Mouse (Mus musculus): Measurements from ENCODE around the gene Hivep3.

The Hivep3 gene

GRCm38 (mm10) chr4:119975242-119975641 lies 241.7 kb downstream of the Hivep3 start:
- in situ Hi-C loops (cut with MboI, MseI), result no loop called here

GRCm38 (mm10) chr4:119975822-119976221 lies 242.2 kb downstream of the Hivep3 start:
- in situ Hi-C loops (cut with MboI, MseI), result no loop called here

DNA sequence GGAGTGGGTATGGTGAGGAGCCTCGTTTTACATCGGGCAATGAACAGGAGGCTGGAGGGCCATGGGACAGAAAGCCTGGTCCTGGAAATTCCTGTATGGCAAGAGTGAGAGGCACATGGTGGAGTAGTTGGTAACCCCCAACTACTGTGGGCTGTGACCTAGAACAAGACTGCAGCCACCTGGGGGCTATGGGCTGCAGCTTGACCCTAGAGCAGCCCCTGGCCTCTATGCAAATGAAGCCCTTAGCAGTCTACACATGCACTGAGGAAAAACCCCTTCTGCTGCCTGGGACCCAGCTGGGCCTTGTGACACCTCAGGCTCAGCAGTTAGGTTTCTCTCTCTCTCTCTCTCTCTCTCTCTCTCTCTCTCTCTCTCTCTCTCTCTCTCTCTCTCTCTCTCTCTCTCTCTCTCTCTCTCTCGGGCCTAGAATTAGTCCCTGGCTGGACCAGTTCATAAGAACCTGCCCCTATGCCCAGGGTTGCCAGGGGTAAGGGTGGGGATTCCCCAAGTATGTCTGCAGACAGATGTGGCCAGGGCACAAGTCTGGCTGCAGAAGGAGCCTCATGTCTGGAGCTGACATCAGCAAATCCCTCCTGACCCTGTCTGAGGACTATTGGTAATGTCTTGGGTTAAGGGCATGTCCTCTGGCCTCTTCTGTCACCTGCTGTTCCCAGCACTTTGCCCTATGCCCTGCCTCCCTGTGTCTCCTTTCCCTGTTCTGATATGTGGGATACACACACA lies 243.0 kb downstream of the Hivep3 start:
- in situ Hi-C loops (cut with MboI, MseI), result no loop called here

DNA sequence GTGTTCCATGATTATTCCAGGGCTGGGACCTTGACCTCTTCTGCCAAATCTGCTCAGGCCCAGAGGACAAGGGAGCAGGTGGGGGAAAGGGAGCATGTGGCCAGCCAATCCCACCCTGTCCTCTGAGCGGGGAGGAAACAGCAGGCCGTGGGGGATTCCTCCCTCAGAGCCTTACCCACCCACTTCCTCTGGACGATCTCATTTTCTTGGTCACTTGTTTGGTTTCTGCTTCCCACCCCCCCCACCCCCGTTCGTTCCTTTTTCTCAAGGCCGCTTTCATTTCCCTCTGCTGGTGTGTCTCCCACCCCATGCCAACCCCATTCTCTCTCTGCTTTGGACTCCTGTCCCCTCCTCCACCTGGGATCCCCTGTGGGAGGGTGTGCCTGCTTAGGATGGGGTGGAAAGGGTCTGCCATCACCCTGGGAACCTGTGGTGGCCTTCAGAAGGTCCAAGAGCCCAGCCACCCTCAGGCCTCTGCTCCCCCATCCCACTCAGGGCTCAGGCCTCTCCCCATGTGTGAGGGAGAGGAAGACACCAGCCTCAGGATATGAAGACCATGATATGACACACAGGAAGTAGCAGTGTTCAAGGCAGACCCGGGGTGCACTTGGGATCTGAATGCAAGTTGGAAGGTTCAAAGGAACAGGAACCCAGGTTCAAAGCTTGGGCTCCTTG lies 244.4 kb downstream of the Hivep3 start:
- in situ Hi-C loops (cut with MboI, MseI), result no loop called here

DNA sequence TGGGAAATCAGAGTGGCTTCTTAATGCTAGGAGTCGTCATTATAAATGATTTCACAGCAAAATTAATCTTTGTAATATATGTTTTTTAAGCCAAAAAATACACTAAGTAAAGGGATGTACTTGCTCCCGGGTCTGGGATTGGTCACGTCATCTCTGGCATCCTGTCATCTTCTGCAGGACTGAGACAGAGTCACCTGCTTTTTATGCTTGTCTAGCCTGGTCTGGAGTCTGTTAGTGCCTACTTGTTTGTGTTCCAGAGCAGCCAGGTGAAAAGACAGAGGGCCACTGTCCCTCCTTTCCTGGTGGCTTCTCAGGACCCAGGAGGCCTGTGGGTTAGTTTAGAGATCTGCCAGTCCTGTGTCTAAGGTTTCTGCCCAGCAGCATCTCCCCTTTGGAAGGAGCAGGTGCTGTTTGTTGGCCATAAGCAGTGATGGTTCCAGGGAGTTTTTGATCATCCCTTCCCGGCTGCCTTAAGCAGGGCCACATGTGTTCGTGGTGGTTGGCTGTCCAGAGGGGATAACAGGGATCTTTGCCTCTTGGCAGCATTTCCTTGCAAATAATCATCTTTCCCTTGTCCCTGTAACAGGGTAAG lies 245.8 kb downstream of the Hivep3 start:
- in situ Hi-C loops (cut with MboI, MseI), result no loop called here

DNA sequence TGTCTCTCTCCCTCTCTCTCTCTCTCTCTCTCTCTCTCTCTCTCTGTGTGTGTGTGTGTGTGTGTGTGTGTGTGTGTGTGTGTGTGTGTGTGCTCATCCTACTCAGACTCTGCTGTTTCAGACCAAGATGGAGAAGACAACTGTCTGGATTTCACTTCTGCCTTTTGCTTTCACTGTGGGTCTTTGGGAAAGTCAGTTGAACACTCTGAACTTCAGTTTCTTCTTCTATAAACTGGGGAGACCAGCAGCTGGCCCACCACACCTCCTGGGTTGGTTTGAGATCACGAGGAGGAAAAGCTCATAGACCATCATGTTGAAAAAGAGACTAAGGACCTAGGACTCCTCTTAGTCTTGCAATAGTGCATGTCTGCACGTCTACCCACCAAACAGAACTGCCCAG lies 246.3 kb downstream of the Hivep3 start:
- in situ Hi-C loops (cut with MboI, MseI), result no loop called here

- in situ Hi-C loops (cut with MboI, MseI), result no loop called here
Measured at GRCm38 (mm10) chr4:119981047-119981720, 247.6 kb downstream of the Hivep3 start.

- in situ Hi-C loops (cut with MboI, MseI), result no loop called here
Measured at GRCm38 (mm10) chr4:119986065-119986464, 252.5 kb downstream of the Hivep3 start.

- in situ Hi-C loops (cut with MboI, MseI), result no loop called here
Measured at GRCm38 (mm10) chr4:119986580-119987291, 253.2 kb downstream of the Hivep3 start.

DNA sequence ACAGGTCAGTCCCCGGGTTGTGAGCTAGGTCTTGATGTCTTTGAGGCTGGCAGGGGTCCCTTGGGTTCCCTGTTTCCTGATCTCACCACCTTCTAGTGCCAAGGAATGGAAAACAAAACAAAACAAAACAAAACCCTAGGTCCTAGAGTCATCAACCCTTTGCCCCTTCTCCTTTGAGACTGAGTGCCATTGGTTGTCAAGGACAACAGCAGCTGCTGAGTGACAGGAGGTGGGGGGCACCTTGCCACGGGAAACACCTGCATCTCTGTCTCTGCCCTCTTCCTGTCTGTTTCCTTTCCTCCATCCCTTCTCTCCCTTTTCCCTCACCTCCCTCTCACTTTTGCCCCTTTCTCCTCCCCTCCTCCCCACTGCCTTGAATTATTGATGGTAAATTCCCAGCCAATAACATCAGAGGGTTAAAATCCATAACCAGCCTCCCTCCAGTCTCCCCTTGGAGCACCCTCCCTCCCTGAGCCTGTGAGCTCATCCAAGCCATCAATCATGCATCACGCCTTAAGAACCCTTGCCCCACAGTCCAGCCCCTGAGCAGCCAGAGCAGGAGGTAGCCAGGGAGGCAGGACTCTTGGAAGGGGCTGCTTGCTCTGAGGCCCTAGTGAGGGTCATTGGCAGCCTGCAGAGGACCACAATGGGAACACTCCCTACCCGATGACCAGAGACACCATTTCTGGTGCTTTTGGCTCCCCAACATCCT lies 253.9 kb downstream of the Hivep3 start:
- in situ Hi-C loops (cut with MboI, MseI), result no loop called here

DNA sequence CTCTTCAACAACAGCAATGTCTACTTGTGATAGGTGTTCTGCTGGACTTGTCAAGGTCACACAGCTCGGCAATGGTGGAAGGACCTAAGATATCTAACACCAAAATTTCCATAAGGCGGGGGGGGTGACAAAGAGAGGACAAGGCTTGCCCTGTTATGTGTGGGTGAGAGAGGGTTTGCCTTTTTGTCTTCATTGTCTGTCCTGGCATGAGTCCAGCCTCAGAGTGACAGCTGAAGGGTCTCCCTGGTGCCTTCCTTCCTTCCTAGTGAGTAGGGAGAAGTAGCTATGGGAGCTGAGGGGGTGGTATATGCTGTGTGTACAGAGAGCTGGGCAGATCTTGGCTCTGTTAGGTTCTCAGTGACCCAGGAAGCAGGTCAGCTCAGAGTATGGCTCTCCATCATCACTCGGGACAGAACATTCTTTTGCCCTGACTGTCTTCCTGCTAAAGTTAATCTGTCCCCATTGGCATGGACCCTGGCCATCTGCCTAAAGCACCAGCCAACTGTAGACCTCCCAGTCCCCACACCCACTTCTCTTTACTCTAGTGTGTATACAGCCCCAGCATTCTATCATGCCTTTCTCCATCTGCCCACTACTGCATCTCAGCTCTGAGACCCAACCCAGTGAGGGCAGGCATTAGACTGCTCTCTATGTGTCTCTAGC lies 255.6 kb downstream of the Hivep3 start:
- in situ Hi-C loops (cut with MboI, MseI), result no loop called here

DNA sequence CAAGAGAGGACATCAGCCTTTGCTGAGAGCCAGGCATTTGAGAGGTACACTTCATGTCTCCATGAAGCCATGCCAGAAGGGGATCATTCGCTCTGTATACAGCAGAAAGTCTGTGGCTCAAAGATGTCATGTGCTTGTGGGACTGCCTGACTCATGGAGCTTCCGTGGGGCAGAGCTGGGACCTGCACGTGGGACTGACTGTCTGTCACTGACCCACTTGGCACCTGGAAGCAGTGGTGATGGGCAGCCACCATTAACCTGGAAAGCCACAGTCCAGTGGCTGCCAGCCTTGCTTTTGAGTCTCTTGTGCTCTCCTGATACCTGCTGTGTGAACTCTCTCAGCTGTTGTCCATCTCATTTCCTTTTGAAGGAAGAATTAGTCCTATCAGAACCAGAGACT lies 256.8 kb downstream of the Hivep3 start:
- in situ Hi-C loops (cut with MboI, MseI), result no loop called here

DNA sequence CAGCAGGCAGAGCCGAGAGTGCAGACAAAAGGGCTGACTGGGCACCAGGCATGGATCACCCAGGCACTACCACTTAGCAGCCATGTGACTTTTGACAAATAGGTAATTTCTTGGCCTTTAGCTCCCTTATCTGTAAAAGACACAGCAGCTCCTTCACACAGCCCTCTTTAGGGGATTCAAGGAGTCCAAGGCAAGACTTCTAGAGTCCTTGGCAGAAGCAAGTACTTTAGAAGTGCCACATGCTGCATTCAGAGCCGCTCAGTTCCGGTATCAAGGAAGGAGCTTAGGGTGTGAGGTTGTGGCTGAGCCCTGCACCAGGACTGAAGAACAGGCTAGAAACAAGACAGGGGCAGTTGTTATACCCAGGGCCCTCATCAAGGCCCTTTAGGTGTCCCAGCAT lies 257.3 kb downstream of the Hivep3 start:
- in situ Hi-C loops (cut with MboI, MseI), result no loop called here

GRCm38 (mm10) chr4:119991758-119992157 lies 258.2 kb downstream of the Hivep3 start:
- in situ Hi-C loops (cut with MboI, MseI), result no loop called here

DNA sequence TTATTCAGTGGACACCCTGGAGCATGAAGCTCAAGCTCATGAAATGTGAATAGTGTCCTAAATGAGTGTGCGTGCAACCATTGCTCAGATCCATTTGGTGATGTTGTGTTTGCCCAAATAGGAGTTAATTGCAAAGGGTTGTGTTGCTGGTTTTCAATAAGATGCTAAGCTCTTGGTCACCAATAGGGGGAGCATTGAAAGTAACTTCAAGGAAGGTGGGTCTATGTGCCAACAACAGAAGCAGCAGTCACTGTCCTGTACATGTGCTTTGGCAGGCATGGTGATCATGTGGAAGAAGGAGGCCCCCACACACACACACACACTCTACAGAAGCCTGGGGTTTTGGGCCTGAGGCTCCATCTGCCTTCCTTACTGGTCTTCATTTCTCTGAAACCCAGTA lies 262.8 kb downstream of the Hivep3 start:
- in situ Hi-C loops (cut with MboI, MseI), result no loop called here

DNA sequence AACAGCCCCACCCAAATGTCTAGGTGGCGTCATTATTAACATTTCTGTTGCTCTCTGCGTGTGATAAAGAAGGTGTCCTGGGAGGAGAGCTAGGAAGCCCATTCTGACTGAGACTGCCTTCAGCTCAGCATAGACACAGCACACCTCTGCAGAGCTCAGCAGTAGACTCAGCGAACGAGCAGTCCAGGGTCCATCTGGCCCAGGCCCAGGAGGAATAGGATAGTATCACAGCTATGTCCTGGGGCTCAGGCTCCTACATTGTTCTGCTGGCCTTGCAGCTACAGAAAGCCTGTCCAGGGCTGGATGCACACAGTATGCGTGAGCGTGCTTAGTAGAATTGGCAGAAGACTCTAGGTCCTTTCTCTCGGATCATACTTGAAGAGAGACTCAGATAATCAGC lies 263.8 kb downstream of the Hivep3 start:
- in situ Hi-C loops (cut with MboI, MseI), result no loop called here

DNA sequence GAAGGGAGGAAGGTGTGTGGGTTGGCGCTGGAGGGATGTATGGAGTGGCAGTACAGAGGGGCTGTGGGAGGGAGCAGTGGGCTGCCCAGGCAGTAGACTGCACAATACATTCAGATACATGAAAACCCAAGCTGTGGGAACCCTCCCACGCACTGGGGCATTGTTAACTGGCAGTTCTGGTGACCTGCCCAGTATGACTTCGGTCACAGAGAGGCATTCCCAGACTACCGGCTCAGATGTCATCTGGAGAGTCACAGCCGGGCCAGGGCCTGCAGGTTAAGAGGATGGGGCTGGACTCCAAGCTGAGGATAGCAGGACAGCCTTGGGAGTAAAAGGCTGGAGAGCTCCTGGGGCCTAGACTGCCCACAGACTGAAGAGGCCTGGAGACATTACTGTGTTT lies 265.3 kb downstream of the Hivep3 start:
- in situ Hi-C loops (cut with MboI, MseI), result no loop called here

GRCm38 (mm10) chr4:120000881-120001280 lies 267.3 kb downstream of the Hivep3 start:
- in situ Hi-C loops (cut with MboI, MseI), result no loop called here

DNA sequence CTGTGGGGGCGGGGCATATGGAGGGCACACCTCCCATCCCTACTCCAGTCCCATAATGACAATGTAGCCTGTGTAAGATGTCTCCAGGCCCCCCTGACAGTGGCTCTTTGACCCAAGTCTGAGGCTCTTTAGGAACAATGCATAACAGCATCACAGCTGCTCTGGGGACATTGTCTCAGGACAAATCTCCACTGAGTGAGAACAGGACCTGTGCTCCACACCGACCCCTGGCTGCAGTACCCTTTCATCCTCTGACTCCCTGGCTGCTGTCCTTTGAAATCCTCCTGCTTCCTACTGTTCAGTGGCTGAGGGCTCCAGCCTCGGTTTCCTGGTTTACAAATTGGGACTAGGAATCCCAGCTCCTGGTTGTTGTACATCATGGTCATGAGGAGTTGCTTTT lies 269.4 kb downstream of the Hivep3 start:
- in situ Hi-C loops (cut with MboI, MseI), result no loop called here

DNA sequence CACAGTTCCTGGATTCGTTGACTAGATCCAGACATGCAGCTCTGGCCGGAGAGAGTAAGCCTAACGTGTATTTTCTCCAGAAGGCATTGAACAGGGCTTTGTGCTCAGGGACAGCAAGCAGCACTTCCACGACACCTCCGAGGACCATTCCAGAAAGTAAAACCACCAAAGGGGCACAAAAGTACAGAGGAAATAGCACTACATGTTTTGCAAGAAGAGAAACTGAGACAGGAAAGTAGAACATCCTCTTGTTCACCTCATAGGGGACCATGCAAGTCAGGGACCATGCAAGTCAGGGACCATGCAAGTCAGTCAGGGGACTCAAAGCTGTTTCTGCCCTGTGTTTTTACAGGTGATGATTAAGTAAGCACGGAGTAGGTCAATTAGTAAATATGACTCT lies 272.5 kb downstream of the Hivep3 start:
- in situ Hi-C loops (cut with MboI, MseI), result no loop called here

DNA sequence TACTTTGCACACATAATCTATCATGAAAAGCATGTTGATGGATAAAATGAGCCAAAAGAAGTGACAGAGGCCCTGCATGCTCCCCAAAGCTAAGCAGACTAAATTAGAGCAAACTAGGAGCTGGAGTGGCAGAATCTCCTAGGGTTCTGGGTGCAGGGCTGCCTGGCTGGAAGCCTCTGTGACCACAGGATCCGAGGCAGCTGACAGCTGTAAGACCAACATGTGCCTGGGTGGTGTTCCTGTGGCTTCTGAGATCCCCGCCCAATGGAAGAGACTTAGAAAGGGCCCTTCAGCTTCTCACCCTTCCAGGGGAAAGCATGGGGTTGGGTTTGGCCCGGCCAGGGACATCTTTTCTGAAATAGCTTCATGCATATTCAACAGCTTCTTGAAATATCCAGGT lies 274.3 kb downstream of the Hivep3 start:
- in situ Hi-C loops (cut with MboI, MseI), result no loop called here

Measured in T-helper 1 cell (primary cell).